Mouse (Mus musculus) C2C12 (cell line): ENCODE data around the gene Glb1l.

Experiments
- CEBPB ChIP-seq: IDR thresholded peaks from one replicate; pipeline ENCODE4 v1.6.1; 2011; ENCODE audit warnings: low read depth, mild to moderate bottlenecking, control low read depth, moderate library complexity
- CTCF ChIP-seq: IDR thresholded peaks from one replicate; pipeline ENCODE4 v1.5.1; 2011; ENCODE audit not compliant: control insufficient read depth, insufficient read depth, insufficient read length
- FOSL1 ChIP-seq: IDR thresholded peaks from one replicate; pipeline ENCODE4 v1.8.0; 2011; ENCODE audit warnings: mild to moderate bottlenecking, low read length; ENCODE audit not compliant: poor library complexity, insufficient read depth, severe bottlenecking
- MAX ChIP-seq: IDR thresholded peaks from one replicate; pipeline ENCODE4 v1.6.1; 2011; ENCODE audit warnings: mild to moderate bottlenecking, control low read depth
- MYOD1 ChIP-seq: IDR thresholded peaks from one replicate; pipeline ENCODE4 v1.6.1; 2011; ENCODE audit warnings: low read depth; ENCODE audit not compliant: control insufficient read depth, insufficient read length
- MYOG ChIP-seq: IDR thresholded peaks from one replicate; pipeline ENCODE4 v1.6.1; 2011; ENCODE audit not compliant: control insufficient read depth, insufficient read length; ENCODE audit errors: extremely low read depth
- USF1 ChIP-seq: IDR thresholded peaks from one replicate; pipeline ENCODE4 v1.6.1; 2011; ENCODE audit warnings: low read depth, mild to moderate bottlenecking, control low read depth, moderate library complexity

GRCm38 (mm10) chr1:75182160-75182559 lies 28.5 kb downstream of the Glb1l start:
- TF ChIP-seq CTCF, result no peak
- no peak for TF ChIP-seq MYOD1
- no peak for TF ChIP-seq MYOG
- no peak for TF ChIP-seq MAX
- TF ChIP-seq CEBPB, result no peak
- TF ChIP-seq USF1, result no peak
- no peak for TF ChIP-seq FOSL1
